Mouse (Mus musculus) ES-E14 (cell line): ENCODE data around the gene Lpgat1.

Source experiments
- CHD2 ChIP-seq: IDR thresholded peaks from 2 replicates; pipeline ENCODE4 v1.6.1; 2014; ENCODE audit warnings: mild to moderate bottlenecking, low read depth, low read length, inconsistent platforms
- HCFC1 ChIP-seq: IDR thresholded peaks from 2 replicates; pipeline ENCODE4 v1.6.1; 2012; ENCODE audit warnings: low read length, inconsistent platforms, borderline replicate concordance; ENCODE audit not compliant: insufficient read depth
- MAFK ChIP-seq: IDR thresholded peaks from 2 replicates; pipeline ENCODE4 v1.6.1; 2014; ENCODE audit warnings: mild to moderate bottlenecking, low read depth, low read length, inconsistent platforms; ENCODE audit not compliant: insufficient read depth
- ZC3H11A ChIP-seq: IDR thresholded peaks from 2 replicates; pipeline ENCODE4 v1.6.1; 2012; ENCODE audit warnings: low read depth, mild to moderate bottlenecking, inconsistent platforms, low read length, borderline replicate concordance
- ZNF384 ChIP-seq: IDR thresholded peaks from 2 replicates; pipeline ENCODE4 v1.6.1; 2012; ENCODE audit warnings: low read depth, low read length, inconsistent platforms

DNA sequence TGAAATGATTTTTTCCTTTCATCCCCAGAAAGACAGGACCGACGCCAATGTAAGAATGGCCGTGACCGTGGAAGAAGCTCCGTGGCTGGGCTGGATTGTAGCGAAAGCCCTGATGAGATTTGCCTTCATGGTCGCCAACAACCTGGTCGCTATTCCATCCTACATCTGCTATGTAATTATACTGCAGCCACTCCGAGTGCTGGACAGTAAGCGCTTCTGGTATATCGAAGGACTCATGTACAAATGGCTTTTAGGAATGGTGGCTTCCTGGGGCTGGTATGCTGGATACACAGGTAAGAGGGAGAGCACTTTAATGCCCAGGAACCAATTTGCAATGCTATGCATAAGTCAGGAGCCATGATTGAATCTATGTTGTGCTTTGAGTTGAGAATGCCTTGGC is 1.7 kb downstream of the Lpgat1 start:
- TF ChIP-seq ZC3H11A (no peak), CHD2 (no peak), HCFC1 (no peak), MAFK (no peak), ZNF384 (no peak)
